Mouse (Mus musculus): ENCODE measurements around the gene Lypd6b.

DNA sequence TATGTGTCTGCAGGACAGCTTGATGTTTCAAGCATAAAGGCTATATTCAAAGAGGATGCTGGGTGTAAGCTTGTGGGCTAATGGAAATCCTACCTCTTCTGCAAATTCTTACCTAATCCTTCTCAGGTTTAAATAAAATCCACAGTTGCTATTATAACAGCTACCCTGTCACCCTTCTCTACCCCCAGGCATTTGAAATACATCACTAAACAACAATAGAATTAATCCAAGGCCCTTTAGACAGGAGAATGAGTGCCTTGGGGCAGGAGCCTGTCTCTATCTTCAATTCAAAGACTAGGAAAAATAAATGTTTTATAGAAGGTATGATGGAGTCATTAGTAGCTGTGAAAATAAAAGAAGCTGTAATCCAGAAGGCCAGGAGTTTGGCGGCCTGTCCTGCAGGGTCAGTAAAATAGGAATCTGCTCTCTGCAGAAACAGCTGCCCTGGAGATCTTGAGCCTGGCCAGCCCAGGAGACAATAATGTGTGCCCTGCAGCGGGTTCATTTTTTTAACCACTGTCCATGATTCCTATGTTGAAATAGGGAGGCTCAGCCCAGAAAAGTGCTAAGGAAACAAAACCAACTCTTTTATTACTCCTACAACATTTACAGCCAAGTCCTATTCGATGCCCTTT is 124.9 kb downstream of the Lypd6b start:
- TF ChIP-seq CTCF (conservative IDR thresholded peaks at IDR 0.05; ENCODE audit: low read length), result no peak
- no peak for TF ChIP-seq POU5F1 (IDR thresholded peaks at IDR 0.05; ENCODE audit: borderline replicate concordance, low read length)
- TF ChIP-seq NANOG (IDR thresholded peaks at IDR 0.05; ENCODE audit: borderline replicate concordance, low read length), result no peak
